Mouse (Mus musculus): ENCODE results near the gene Tmem11.
A peak's percentile ranks its signal among the peaks of the same experiment; 100 is the strongest.
"Not testable (repeated sequence)": the region's sequence is repeated elsewhere in the genome, so short reads cannot be mapped to it uniquely, and the experiment has no call there.

Tmem11 gene

DNA sequence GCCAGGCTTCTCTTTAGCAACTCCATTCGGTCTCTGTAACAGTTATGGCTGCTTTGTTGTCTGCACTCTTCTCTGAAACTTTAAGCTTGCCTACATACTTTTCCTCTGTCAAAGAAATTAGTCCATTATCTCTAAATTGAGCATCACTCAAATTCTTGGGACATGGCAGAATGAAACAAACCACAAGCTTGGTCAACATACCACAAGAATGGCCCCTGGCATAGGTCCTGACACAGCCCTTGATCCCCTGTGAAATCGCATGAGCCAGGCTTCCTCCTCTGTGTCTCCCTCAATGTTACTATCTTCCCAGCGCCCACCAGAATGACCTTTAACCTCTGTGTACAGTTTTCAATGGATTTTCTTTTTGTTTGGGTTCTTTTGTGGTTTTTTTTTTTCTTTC, 3.3 kb upstream of the Tmem11 start:
- peak; percentile 58 for DNase-seq (ENCODE audit: low read depth)

- DNase-seq (ENCODE audit: low read depth), result no peak
Measured at GRCm38 (mm10) chr11:60880559-60880958, 1.5 kb upstream of the Tmem11 start.

DNA sequence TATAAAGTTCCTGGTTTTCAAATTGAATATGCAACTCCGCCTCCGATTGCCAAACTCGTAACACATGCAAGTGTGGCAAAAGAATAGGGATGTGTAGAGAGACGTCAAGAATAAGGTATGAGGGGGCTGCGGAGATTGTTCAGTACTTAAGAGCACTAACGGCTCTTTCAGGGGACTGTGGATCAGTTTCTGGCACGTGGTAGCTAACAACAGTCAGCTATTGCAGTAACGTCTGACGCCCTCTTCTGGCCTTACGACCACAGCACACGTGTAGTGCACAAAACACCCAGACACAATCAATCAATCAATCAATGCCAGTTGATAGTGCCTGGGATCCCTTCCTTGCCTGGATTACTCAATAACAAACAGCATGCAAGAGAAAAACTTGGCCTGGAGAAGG, 351 bp upstream of the Tmem11 start:
- DNase-seq (ENCODE audit: low read depth), result peak; percentile 88

DNA sequence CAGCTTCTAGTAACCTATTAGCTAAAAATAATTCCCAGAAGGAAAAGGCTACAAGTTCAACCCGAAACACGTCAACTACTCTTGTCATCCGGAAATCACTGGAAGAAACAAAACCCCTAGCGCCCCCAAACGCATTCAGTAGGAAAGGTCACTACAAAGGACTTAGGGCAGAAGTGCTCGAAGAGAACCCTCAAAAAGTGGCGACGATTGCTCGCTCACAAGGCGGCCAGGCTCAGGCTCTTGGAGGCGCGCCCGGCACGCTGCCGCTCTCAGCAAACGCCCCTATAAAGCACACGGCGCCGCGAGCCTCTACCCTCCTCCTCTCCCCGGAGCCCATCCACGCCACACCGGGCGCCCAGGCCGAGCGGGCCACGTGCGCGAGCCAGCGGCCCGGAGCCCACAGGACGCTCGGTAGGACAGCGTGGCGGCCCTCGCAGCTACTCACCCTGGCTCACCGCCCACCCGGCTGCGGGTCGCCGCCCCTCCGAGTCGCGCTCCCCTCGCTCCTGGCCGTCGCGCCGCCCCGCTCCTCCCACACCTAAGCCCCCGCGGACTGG, 938 bp downstream of the Tmem11 start:
- peak; percentile 85 for DNase-seq (ENCODE audit: low read depth)

- no peak for DNase-seq (ENCODE audit: low read depth)
Measured at GRCm38 (mm10) chr11:60873101-60873500, 6.0 kb downstream of the Tmem11 start.

DNA sequence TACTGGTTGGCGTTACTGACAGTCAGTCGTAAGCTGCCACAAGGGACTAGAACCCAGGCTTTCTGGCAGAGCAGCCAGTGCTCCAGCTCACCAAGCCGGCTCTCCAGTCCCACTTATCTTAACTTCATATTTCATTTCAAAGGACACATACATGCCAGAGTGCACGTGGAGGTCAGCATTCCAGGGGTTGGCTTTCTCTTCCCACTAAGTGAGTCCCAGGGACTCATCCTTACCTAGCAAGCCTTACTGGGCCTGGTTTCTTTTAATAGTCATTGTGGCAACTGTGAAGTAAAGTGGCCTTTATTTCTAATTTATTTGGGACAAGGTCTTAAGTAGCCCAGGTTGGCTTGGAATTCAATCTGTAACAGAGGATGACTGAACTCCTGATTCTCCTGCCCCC, 7.7 kb downstream of the Tmem11 start:
- DNase-seq (ENCODE audit: low read depth), result no peak

- not testable (repeated sequence) for DNase-seq (ENCODE audit: low read depth)
Measured at GRCm38 (mm10) chr11:60869471-60869870, 9.6 kb downstream of the Tmem11 start.

- no peak for DNase-seq (ENCODE audit: low read depth)
Measured at GRCm38 (mm10) chr11:60867904-60868303, 11.2 kb downstream of the Tmem11 start.

DNA sequence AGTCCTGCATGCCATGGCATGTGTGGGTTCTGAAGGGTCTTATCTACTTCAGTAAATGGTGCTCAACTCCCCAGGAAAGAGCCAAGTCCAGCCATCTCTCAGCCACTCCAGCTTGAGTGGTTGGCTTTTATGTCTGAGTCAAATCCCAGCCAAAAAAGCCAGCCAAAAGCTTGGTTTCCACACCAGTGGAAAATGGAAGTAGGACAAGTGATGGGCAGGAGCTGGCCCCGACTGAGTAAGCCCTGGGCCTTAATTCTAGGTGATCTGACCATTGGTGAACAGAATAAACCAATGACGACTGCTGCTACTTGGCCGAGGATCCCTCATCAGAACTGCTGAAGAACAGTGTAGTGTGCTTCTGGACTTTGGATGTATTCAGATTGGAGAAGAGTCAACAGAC, 11.6 kb downstream of the Tmem11 start:
- DNase-seq (ENCODE audit: low read depth), result no peak

DNA sequence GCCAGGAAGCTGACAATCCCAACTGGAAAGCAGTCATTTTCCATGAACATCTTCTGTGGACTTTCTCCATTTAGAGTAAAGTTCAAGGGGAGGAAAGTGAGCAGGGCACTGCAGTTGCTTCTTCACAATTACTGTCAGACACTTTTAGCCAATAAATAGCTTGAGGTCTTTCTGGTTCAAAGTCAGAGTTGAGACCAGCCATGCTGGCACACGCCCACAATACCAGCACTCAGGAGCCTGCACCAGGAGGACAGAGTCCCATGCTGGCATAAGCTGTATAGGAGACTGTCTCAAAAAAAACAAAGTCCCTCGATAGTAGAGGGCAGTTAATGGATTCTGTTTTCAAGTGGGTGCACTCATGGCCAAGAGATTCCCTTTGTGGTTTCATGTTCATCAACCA, 13.1 kb downstream of the Tmem11 start:
- DNase-seq (ENCODE audit: low read depth), result no peak

GRCm38 (mm10) chr11:60864916-60865315, 14.2 kb downstream of the Tmem11 start:
- DNase-seq (ENCODE audit: low read depth), result no peak

DNA sequence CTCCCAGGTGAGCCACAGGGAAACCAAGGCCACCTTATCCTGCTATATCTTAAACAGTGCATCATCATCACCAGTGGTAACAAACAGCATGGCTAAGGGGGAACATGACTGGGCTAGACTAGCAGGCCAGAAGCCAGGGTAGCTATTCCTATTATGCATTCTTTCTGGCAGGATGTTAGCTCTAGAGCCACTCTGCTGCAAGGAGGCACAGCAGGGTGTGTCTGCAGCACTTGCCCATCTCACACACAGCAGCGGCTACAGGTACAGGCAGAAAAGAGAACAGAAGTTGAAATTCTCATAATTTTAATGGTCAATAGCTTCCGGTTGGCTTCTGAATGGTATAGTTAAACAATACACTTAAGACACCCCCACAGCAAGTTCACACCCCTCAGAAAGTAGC, 14.9 kb downstream of the Tmem11 start:
- no peak for DNase-seq (ENCODE audit: low read depth)

DNA sequence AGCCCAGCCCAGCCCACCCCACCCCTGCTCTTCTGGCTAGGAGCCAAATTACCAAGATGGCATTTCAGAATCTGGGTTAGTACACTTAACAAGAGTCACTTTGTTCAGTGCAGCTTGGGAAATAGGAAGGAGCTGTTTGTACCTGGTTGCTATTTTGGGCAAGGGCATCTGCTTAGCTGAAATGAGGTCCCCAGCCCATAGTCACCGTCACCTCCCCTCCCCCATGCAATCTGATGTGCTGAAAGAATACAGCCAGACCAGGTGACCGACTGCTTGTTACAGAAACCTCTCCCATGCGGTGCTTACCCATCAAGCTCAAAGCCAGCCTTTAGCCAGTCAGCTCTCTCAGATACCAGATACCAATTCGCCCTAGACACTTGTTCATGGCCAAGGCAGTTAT, 15.9 kb downstream of the Tmem11 start:
- no peak for DNase-seq (ENCODE audit: low read depth)

- no peak for DNase-seq (ENCODE audit: low read depth)
Measured at GRCm38 (mm10) chr11:60861993-60862392, 17.1 kb downstream of the Tmem11 start.

- no peak for DNase-seq (ENCODE audit: low read depth)
Measured at GRCm38 (mm10) chr11:60856587-60856986, 22.5 kb downstream of the Tmem11 start.

- no peak for DNase-seq (ENCODE audit: low read depth)
Measured at GRCm38 (mm10) chr11:60845415-60845814, 33.7 kb downstream of the Tmem11 start.

DNA sequence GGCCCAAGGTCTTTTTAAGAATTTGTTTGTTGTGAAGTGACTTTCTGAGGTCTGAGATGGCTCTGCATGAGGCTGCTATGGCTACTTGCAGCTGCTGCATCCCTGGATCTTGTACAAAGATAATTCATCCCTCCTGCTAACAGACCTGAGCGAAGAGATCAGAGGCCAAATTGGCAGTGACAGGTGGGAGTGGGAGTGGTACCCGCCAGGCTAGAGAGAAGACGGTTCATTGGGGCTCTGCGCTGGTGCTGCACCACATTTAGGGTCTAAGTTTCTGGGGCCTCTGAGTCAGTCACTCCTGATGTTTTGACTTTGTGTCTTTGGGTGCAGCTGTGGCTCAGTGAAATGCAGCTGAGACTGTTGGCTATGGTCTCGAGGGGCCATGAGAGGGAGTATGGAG, 35.7 kb downstream of the Tmem11 start:
- DNase-seq (ENCODE audit: low read depth), result no peak

DNA sequence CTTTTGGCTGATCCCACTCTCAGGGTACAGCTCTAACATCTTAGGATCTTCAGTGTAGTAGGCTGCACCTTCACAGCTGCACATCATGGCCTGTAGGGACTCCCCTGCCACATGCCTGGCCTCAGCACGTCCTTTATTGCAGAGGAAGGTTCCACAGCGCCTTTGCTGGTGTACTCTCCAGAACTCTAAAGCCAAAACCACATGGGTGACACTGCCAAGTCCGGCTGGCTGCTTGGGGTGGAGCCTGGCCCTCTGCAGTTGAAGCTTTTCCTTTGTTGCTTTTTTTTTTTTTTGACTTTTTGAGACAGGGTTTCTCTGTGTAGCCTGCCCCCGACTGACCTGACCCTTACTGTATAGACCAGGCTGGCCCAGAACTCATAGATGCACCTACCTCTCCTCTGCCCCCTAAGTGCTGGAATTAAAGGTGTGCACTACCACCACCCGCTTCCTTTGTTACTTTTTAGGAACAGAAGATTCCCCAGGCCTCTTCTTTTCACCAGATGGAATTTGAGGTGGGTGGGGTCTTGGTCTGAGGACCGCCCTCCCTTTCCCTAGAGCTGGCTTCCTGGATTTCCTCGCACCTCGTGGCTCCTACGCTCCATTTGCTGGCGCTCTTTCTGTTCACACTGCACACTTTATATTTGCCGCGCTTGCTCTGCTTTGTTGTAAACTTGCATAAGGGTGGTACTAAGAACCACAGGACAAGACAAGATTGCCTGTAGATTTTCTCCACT, 37.4 kb downstream of the Tmem11 start:
- peak; percentile 60 for DNase-seq (ENCODE audit: low read depth)

GRCm38 (mm10) chr11:60837644-60838406, 41.2 kb downstream of the Tmem11 start:
- no peak for DNase-seq (ENCODE audit: low read depth)

DNA sequence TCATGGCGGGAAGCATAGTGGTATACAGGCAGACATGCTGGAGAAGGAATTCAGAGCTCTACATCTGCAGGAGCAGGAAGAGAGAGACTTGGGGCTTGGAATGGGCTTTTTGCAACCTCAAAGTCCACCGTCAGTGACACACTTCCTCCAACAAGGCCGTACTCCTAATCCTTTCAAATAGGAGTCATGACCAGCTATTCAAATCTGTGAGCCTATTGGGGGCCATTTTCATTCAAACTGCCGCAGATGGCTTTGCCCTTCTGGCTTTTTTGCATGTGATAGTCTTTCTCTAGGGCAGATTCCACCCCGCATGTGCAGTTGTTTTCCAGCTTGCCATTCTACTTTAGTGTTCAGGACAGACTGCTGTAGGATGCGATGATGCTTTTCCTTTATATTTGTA, 42.2 kb downstream of the Tmem11 start:
- DNase-seq (ENCODE audit: low read depth), result no peak

GRCm38 (mm10) chr11:60830433-60831052, 48.5 kb downstream of the Tmem11 start, which contains the start of gene Dhrs7b:
Gene Dhrs7b, plus strand, starts transcription at chr11:60830631.
- peak; percentile 100 for DNase-seq (ENCODE audit: low read depth)

- peak; percentile 80 for DNase-seq (ENCODE audit: low read depth)
Measured at GRCm38 (mm10) chr11:60828903-60829302, 50.2 kb downstream of the Tmem11 start.

All from 416B (cell line).